Mouse (Mus musculus) ovary, adult 18-20 months (tissue): ENCODE results near the gene Lefty2.
"Not testable (repeated sequence)": the region's sequence is repeated elsewhere in the genome, so short reads cannot be mapped to it uniquely, and the experiment has no call there.

Experiments
- DNase-seq: peaks from one replicate; pipeline ENCODE4 v3.0.0; 2022; ENCODE audit warnings: low spot score, mixed read lengths

Lefty2 gene

DNA sequence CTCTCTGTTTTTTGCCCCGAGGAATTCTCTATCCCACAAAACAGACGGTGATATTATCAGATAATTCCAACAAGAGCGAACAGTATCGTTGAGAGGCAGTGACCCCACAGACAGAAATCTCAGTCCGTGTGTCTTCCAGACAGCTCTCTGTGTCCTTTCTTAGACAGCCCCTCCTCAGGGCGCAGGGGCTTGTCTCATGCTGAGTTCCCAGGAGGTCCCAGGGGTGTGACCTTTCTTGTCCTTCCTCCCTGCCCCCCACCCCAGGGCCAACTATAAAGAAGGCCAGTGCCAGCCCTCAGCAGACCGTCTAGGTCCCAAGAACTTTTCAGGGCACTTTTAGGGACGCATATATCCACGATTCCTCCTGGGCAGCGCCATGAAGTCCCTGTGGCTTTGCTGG is at the start of gene Lefty2:
TSS of gene Lefty2 (plus strand) at position 301 of the 400 bp plus-strand sequence.
- no peak for DNase-seq

DNA sequence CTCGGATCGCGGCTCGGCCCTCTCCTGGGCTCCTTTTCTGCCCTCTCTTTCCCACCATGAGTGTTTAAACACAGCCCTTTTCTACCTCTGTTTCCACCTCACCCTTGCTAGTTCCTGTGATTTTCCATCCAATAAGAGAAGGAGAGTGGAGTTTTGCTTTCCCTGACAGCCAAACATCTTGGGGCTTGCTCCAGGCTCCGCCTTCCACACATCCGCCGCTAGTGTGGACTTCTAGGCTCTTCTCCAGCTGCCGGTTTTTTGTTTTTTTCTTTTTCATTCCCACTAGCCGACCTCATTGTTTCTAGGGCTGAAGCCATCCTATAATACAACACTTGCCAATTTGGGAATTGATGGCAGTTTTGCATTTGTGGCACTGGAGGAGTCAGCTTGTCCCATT is 44.8 kb upstream of the Lefty2 start:
- peak; percentile 77 for DNase-seq

DNA sequence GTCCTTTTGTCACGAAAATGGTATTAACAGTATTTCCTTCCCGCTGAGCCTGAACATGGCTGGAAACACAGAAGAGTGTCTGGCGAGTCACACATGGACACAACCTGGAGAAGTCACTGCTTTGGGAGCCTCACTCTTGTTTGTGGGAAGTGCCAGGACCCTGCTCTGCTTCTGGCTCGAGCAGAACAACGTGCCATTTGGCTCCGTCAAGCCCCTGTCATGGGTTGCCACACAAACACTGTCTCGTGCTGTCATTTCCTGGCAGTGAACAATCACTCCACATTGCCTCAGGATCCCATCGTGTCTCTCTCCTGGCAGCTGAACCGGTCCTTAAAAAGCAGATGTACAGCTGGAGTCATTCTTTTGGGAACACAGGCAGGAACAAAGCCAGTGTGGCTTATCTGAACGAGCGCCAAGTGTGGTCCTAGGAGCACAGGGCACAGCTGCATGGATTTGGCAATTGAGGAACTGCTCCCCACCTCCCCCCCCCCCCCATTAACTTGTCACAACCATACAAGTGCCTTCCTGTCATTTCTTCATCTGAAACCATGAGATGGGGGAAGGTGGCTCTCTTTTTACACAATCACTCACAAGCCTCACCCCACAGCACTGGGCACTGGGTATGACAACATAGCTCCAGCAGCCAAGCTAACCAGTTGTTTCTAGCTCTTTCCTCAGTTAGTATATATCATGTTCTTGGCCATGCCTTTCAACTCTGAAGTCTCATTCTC is 44.2 kb upstream of the Lefty2 start:
- no peak for DNase-seq

DNA sequence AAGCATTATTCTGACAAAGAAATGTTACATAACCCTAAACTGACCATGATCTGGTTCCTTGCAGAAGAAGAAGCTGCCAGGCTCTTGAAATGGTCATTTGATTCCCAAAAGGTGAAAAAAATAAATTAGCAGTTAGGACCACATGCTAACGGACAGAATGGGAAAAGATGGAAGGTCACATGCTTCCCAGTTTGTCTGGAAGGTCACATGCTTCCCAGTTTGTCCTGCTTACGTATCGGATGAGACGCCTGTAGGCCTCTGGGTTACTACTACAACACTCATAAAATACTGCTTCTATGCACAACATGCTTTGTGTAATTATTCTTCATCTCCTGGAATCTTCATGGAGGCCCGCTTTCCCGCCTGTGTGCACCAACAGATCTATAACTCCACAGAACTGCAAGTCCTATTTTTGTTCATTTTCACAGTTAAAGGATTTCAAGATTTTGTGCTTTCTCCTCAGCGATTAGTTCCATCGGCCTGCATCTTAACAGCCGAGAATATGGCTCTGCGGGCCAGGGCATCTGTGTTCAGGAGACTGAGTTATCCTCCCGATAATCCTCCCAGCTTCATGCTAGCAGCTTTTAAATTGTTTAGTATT is 43.1 kb upstream of the Lefty2 start:
- DNase-seq: no peak

DNA sequence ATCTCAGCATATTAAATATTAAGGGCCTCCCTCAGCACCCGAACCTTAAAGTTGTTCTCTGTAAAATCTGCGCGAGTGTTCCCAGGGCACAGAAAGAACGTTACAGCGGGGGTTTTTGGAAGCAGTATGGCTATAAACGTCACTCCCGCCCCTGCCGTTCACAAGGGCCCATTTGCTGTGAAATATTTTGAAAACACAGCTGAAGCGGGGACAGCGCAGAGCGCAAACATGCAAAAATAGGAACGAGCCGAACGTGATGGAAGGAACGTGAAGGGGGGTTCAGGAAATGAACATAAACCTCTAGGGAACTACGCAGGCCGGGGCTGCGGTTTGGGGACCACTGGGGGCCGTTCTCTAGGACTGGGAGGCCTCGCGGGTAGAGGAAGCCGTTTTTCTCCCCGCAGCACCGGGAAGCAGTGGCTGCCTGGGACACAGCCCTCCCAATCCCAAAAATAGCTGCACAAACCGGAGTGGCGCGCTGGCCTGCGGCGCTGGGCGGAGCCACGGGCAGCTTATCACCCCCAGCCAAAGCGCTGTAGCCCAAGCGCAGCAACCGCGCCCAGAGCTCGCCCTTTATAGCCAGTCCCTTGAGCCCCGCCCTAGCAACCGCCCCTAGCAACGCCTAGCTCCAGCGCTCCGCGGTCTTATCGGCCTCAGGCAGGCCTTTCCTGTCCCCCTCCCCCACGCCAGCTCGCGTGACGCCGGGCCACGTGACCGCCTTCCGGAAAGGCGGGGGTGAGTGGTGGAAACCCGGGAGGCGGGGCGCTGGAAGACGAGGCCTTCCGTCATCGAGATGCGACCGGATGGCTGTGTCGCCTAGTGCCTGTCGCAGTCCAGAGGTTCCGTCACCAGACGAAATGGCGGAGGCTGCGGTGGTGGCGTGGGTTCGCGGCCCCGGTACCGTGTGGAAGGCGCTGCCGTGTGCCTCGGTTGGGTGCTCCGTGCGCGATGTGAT is 42.3 kb upstream of the Lefty2 start, which contains the start of gene Sde2:
TSS of gene Sde2 (plus strand) at position 812 of the 955 bp plus-strand sequence.
- DNase-seq: peak; percentile 100

DNA sequence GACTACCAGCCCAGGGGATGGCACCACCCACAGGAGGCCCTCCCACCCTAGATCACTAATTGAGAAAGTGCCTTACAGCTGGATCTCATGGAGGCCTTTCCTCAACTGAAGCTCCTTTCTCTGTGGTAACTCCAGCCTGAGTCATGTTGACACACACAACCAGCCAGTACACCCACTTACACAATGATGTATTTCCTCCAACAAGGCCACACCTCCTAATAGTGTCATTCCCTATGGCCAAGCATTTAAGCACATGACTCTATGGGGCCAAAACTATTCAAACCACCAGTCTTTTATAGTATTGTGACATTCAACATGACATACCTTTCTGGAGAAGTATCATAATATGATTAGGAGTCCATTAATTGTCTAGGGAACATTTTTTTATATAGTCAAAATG is 34.1 kb upstream of the Lefty2 start:
- DNase-seq: no peak

DNA sequence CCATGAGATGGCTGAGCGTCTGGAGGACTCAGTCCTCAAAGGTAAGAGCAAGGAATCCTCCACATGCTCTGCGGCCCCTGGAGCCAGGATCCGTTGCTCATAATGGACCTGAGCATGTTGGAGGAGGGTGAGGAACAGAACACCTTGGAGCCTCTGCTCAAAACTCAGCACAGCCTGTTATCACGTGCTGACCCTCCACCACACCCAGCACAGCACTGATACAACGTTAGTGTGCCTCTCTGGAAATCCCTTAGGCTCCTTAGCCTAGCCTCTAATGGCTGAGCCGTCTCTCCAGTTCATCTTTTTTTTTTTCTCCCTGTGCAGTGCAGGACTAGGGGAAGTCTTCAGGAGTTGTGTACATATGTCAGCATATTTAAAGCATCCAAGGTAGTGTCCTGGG is 32.9 kb upstream of the Lefty2 start:
- no peak for DNase-seq

DNA sequence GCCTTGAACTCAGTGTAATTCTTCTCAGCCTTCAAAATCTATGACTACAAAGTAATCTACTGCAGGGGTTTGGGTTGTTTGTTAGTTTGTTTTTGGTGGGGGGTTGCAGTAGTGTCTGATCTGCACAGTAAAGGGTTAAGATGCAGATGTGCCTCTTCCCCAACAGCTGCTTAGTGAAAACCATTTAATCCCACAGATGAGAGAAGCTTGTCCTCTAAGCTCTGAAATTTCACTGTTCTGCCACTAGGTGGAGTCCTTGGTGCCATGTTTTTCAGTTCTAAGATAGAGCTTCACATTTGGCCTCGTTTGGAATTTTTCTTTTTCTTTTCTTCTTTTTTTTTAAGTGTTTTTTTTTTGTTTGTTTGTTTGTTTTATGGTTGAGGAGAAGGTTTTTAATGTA is 29.3 kb upstream of the Lefty2 start:
- DNase-seq: no peak

DNA sequence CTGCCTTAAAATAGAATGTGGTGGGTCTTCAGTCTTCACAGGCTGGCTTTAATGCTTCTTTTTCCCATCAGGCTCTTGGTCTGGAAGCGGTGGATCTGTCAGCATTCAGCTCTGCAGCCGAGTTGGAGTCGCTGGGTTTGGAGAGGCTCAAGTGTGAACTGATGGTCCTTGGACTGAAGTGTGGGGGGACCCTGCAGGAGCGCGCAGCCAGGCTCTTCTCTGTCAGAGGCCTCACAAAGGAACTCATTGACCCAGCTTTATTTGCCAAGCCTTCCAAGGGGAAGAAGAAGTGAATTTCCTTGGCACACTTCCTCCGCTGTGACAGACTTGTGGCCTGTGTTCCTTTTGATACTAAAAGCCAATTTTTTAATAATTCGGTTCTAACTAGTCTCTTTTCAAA is 26.9 kb upstream of the Lefty2 start:
- DNase-seq: no peak

DNA sequence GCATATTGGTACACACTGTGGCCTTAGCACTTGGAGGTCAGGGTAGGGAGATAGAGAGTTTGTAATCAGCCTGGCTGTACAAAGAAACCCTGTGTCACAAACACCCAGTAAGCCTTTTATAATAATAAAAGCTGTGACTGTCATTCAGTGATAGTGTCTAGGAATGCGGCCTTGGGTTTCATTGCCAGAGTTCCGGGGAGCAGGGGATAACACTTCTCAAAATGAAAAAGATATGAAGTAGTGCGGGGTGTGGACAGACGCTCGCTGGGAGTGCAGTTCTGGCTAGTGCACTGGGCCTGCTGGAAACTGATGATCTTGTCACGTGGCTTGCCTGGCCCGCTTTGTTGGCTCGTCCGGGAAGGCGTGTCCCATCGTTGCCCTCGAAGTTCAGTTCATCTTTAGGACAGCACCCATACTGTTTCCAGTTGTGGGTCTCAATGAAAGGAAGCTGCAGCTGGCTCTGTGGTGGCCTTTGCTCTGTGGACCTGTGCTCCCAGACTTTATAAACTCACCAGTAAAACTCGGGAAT is 22.7 kb upstream of the Lefty2 start:
- peak; percentile 40 for DNase-seq

DNA sequence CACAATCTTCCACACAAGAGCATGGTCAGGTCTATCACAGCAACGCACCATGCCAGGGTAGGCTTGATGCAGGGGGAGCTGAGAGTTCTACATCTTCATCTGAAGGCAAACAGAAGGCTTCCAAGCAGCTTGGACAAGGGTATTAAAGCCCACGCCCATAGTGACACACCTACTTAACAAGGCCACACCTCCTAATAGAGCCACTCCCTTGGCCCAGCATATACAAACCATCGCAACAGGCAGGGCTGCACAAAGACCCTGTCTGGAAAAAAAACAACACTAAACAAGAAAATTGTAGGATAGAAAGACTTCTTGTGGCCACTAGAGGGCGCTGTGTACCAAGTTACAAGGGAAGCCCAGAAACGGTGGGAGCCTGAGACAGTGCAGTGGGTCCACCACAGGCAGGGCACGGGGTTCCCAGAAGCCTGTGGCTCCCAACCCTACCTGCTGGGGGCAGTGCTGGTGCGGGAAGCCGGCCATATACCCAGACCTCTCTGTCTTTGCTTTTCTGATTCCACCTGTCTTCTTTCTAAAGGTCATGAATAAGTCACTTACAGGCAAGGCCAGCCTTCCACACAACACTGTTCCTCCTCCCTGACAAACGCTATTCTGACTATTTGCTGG is 18.9 kb upstream of the Lefty2 start:
- DNase-seq: no peak

DNA sequence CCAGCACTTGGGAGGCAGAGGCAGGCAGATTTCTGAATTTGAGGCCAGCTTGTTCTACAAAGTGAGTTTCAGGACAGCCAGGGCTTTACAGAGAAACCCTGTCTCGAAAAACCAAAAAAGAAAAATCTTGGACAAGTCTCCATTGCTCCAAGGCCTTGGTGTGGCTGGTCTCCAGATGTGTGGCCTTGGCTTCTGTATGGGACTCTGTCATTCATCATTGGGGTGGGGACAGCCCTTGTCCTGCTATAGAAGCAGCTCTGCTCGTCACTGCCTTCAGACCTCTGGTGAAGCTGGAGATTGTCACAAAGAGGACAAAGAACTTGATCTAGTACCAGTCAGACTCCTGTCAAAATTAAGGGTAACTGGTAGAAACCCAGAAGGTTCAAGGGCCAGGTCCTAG is 18.3 kb upstream of the Lefty2 start:
- DNase-seq: no peak

DNA sequence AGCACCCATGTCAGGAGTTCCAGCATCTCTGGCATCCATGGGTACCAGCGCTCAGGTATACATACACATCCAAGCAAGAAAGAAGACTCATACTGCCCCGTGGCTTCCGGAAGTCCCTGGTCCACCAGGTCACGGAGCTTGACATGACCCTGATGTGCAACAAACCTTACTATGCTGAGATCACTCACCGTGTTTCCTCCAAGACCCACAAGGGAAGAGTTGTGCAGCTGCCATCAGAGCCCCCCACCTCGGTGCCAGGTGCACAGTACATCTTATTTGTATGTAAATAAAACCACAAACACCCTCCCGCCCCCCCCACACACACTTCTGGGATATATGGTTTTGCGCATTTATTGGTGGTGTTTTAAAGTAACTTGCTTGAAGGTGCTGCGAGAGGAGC is 17.8 kb upstream of the Lefty2 start:
- no peak for DNase-seq

DNA sequence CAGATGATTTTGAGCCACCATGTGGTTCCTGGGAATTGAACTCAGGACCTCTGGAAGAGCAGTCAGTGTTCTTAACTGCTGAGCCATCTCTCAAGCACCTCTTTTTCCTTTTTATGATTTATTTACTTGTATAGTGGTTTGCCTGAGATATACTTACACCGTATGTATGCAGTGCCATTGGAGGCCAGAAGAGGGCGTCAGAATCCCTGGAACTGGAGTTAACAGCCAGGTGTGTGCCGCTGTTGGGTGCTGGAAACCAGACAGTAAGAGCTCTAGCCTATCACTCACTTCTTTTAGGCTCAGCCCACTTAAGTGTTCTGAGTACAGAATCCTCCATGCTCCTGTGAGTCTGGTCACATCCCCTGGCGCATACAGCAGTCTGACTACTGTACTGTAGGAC is 15.4 kb upstream of the Lefty2 start:
- DNase-seq: no peak

DNA sequence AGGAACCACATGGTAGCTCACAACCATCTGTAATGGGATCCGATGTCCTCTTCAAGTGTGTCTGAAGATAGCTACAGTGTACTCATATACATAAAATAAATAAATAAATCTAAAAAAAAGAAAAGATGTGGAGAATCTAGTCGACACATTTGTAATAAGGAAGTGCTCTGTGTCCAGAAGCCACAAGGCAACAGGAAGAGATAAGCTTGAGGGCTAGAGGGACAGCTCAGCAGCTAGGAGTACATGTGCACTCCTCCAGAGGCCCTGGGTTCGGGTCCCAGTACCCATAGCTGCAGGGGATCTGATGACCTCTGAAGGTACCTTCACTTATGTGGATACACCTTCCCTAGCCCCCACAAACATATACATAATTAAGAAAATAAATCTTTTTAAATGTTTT is 11.1 kb upstream of the Lefty2 start:
- DNase-seq: no peak

DNA sequence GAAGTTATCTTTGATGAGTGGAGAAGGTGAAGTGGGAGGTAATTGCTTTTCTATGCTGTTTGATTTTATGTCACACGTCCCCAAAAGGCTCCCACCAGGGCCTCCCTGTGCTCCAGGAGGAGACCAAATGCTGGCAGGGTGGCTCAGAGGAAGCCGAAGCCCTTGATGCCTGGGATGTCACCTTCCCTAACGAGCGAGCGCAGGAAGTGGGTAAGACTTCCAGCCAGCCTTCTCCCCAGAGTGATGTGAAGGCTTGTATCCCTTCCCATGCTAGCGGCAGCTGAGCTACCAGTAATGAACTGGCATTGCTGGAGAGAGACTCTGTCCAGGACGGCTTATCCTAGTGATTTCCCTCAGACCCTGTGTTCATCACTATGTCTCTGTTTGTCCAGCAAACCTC is 9.2 kb upstream of the Lefty2 start:
- DNase-seq: no peak

DNA sequence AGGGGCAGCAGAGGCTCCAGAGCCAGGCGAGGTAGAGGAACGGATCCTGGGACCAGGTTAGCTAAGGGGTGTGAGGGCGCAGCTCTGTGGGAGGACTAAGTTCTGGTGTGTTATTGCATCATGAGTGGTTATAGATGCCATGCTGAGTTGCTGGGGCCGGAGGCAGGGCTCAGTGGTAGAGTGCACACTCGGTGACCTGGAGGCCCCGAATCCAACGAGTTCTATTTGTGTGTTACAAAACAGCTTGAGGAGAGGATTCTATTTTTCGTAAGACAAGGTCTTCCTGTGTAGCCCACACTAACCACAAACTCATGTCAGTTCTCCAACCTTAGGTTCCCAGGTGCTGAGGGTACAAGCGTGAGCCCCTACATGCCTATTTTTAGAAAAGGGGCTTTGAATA is 8.4 kb upstream of the Lefty2 start:
- DNase-seq: no peak

DNA sequence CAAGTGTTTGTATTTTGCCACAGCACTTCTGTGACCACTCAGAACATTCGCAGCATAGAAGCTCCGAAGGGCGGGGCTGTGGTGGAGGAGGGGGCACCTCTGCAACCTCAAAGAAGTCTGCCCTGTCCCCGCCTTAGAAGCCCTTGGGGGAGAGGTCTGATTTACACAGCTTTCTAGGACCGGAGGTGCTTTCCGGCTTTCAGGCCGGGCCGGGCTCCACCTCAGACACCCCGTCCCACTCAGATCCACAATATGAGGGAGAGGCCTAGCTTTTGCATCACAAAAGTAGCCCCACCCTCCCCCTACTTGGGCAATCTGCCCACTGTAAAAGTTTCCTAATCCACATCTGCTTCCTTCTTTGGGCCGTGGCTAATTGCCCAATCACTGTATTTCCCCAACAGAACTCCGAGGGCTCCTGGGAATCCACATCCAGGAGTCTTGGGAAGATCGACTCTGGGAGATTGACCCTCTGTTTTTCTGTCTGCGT is 4.3 kb upstream of the Lefty2 start:
- DNase-seq: peak; percentile 64

DNA sequence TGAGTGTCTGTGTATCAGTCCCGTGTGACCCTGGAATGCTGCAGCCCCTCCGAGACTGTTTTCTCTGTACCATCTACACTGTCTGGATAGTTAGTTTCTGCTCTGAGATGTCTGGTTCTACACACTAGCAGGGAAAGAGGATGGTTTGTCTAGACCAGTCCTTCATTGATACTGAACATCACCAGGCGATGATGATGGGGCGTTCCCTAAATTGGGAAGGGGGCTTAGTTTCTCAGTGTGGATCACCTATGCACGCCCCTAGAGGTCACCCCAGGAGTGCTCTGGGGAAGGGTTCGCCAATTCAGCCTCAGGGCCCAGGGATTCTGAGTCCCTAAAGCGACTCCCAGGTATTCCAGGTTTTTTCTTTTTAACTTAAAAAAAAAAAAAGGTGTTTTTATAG is 3.7 kb upstream of the Lefty2 start:
- DNase-seq: no peak

DNA sequence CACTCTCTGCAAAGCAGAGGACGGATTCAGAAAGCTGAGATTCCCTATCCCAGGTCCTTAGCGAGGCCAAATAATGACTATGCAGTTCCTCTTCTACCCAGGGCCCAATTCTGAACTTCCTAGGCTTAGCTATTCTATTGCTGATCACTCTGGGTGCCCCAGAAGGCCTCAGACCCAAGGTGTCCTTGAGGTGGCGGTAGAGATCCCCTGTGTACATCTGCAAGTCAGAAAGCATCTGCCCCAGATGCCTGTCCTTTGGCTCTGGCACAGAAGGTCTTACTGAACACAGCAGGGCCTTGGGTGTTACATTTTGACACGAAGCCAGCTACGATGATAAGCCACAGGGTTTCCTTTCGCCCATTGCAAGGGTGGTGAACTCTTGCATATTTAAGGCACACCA is 3.1 kb upstream of the Lefty2 start:
- peak; percentile 68 for DNase-seq

DNA sequence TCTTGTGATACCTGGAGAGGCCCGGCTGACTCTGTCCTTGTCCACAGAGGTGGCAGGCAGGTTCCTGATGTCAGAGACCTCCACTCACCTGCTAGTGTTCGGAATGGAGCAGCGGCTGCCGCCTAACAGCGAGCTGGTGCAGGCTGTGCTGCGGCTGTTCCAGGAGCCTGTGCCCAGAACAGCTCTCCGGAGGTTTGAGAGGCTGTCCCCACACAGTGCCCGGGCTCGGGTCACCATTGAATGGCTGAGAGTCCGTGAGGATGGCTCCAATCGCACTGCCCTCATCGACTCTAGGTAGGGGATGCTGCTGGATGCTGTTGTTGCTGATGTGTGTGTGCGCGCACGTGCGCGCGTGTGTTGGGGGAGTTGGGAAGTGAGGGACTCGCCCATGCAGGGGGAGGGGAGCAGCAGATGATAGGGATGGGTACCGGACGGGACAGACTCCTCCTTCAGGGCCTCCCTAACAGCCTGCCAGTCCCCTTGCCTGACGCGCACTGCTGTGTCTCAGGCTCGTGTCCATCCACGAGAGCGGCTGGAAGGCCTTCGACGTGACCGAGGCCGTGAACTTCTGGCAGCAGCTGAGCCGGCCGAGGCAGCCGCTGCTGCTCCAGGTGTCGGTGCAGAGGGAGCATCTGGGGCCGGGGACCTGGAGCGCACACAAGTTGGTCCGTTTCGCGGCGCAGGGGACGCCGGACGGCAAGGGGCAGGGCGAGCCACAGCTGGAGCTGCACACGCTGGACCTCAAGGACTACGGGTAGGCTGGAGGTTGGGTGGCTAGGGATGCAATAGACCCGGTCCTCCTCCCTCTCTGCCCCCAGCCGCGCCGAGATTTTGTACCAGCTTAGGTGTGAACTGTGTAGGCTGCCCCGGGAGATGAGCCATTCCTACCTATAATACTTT is 1.4 kb downstream of the Lefty2 start:
- not testable (repeated sequence) for DNase-seq
